Mouse (Mus musculus): ENCODE measurements around the gene Cemip. TPM values are rescaled to one million over a fixed set of nuclear protein-coding genes. Genes with fewer than 3 reads are reported as not detected.

The Cemip gene
- total and polyA plus RNA-seq, 3 experiments = under 0.01 TPM; not detected in 2

DNA sequence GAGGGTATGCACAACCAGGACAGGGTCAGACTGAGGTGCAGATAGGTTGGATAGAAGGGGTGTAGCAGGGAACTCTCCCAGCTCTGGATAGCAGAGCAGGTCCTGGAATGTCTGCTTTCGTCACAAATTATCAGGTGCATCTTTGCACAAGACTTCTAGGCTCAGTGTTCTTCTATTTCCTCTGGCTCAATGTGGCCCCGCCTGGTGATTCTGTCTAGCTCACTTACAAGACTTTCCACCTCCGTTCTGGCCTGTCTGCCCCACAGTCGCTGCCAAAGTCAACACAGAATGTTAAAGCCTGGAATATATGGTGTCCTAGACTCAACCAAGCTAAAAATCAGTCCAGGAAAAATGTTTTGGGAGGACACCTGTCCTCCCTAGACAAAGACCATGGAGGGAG, 57.9 kb downstream of the Cemip start:
- no peaks in the 10 kb centered on the region for H3K36me3 ChIP-seq (replicated peaks in 1 of 2; ENCODE audit: control insufficient read depth in 1 of 2, insufficient read depth in 1 of 2, low read length in 1 of 2)
- peaks cover 23% of the 10 kb centered on the region for H3K27me3 ChIP-seq (replicated peaks)
- H3K79me2 ChIP-seq (replicated peaks; ENCODE audit: control insufficient read depth, extremely low read depth, insufficient read depth, poor library complexity, severe bottlenecking) = no peaks in the 10 kb centered on the region
- dilution Hi-C loops (cut with MboI; ENCODE audit: extremely low pct_ligation_motif_present, extremely low pct_unique_long_range_greater_than_20kb, low sequenced_read_pairs) (no loop called here), in situ Hi-C loops (cut with MboI; ENCODE audit: low pct_ligation_motif_present, low pct_unique_long_range_greater_than_20kb, low sequenced_read_pairs) (no loop called here)
- no peaks in the 10 kb centered on the region for H3K4me1 ChIP-seq (ENCODE audit: control insufficient read depth in 1 of 2, insufficient read depth in 2 of 2)
- H3K4me2 ChIP-seq (ENCODE audit: insufficient read depth, low read depth, poor library complexity, severe bottlenecking) = no peak overlapping the region
- DNase-seq (ENCODE audit: extremely low read depth) = no peak
- no peak overlapping the region for H3K27ac ChIP-seq (ENCODE audit: insufficient read depth, low read depth)
- TF ChIP-seq POLR2AphosphoS2 (IDR thresholded peaks at IDR 0.05; ENCODE audit: low read depth, low read length) (no peak), USF2 (conservative IDR thresholded peaks at IDR 0.05; ENCODE audit: low read depth, low read length) (no peak), IRF4 (IDR thresholded peaks at IDR 0.05; ENCODE audit: low read depth, low read length) (no peak)
- no peak overlapping the region for H3K9ac ChIP-seq (ENCODE audit: insufficient read depth, low read depth)
- no peaks in the 10 kb centered on the region for H3K9me3 ChIP-seq (replicated peaks; ENCODE audit: low read length)
- no peak overlapping the region for H3K4me3 ChIP-seq (replicated peaks in 1 of 3; ENCODE audit: low read depth in 2 of 3, low read length in 2 of 3, poor library complexity in 1 of 3)

DNA sequence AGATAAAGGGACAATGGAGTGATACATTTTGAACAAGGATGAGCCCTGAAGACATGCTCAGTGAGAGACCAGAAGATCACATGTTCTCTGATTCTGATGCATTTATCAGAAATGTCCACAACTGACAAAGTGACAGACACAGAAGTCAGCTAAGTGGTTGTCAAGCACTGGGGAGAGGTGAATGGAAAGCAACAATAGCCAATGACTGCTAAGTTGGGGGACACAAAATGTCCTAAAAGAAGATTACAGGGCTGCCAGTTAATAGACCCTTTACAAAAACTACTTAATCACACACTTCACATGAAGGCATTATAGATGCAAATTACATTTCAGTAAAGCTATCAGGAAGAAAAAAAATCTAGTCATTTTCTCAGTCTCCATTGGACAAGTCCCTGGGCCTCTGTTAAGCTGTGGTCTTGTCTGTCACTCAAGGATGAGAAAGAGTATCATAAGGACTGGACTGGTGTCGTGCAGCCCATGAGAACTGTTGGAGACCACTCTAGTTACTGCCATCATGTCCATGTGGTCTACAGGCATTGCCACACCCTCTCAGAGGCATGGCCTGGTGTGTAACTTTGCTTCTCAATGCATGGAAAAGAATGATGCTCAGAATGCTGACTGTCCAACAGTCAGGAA, 59.2 kb downstream of the Cemip start:
- H3K9me3 ChIP-seq (replicated peaks; ENCODE audit: low read length) = no peaks in the 10 kb centered on the region
- DNase-seq (ENCODE audit: extremely low read depth) = no peak
- H3K79me2 ChIP-seq (replicated peaks; ENCODE audit: control insufficient read depth, extremely low read depth, insufficient read depth, poor library complexity, severe bottlenecking) = no peaks in the 10 kb centered on the region
- no peak for TF ChIP-seq HCFC1 (IDR thresholded peaks at IDR 0.05; ENCODE audit: low read depth, low read length)
- TF ChIP-seq TBP (conservative IDR thresholded peaks at IDR 0.05; ENCODE audit: low read depth, low read length) = no peak
- TF ChIP-seq POLR2A (IDR thresholded peaks at IDR 0.05; ENCODE audit: low read depth, low read length) = no peak
- TF ChIP-seq NRF1 (IDR thresholded peaks at IDR 0.05; ENCODE audit: low read depth, low read length) = no peak
- no peak for TF ChIP-seq GABPA (IDR thresholded peaks at IDR 0.05; ENCODE audit: insufficient replicate concordance, low read depth, low read length)
- no peak for TF ChIP-seq USF1 (IDR thresholded peaks at IDR 0.05; ENCODE audit: low read depth, low read length)
- TF ChIP-seq USF2 (conservative IDR thresholded peaks at IDR 0.05; ENCODE audit: low read depth, low read length) = no peak
- TF ChIP-seq CHD2 (IDR thresholded peaks at IDR 0.05; ENCODE audit: low read length) = no peak
- TF ChIP-seq ETS1 (conservative IDR thresholded peaks at IDR 0.05; ENCODE audit: low read depth, low read length) = no peak
- TF ChIP-seq IRF4 (IDR thresholded peaks at IDR 0.05; ENCODE audit: low read depth, low read length) = no peak
- TF ChIP-seq CHD1 (IDR thresholded peaks at IDR 0.05; ENCODE audit: low read depth, low read length) = no peak
- TF ChIP-seq ELF1 (IDR thresholded peaks at IDR 0.05; ENCODE audit: low read depth, low read length) = no peak
- no peaks in the 10 kb centered on the region for H3K4me1 ChIP-seq (ENCODE audit: control insufficient read depth in 1 of 2, insufficient read depth in 2 of 2)
- in situ Hi-C loops (cut with MboI; ENCODE audit: low pct_ligation_motif_present, low pct_unique_long_range_greater_than_20kb, low sequenced_read_pairs) (no loop called here), dilution Hi-C loops (cut with MboI; ENCODE audit: extremely low pct_ligation_motif_present, extremely low pct_unique_long_range_greater_than_20kb, low sequenced_read_pairs) (no loop called here)
- no peak overlapping the region for H3K4me3 ChIP-seq (replicated peaks in 1 of 3; ENCODE audit: low read depth in 2 of 3, low read length in 2 of 3, poor library complexity in 1 of 3)
- H3K9ac ChIP-seq (ENCODE audit: insufficient read depth, low read depth) = no peak overlapping the region
- no peaks in the 10 kb centered on the region for H3K36me3 ChIP-seq (replicated peaks in 1 of 2; ENCODE audit: control insufficient read depth in 1 of 2, insufficient read depth in 1 of 2, low read length in 1 of 2)
- H3K4me2 ChIP-seq (ENCODE audit: insufficient read depth, low read depth, poor library complexity, severe bottlenecking) = no peak overlapping the region
- no peak overlapping the region for H3K27ac ChIP-seq (ENCODE audit: insufficient read depth, low read depth)
- peaks cover 18% of the 10 kb centered on the region for H3K27me3 ChIP-seq (replicated peaks)

DNA sequence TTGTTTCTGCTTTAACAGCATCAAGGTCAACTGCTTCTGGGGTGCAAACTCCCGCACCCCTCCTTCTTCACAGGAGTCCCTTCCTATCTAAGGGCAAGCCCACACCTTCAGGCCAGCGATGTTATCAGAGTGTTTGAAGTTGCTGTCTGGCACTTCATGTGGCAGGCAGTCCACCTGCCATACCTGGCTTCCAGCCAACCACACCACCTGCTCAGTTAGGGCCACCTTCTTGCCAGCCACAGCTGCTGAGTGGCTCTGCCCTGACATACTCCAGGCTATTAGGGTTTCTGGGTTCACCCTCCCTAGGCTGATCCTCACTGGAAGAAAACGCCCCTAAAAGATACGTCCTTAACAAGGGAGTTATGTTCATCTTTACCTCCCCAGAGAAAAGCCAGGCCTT, 60.2 kb downstream of the Cemip start:
- H3K27ac ChIP-seq (ENCODE audit: insufficient read depth, low read depth) = no peak overlapping the region
- peaks cover 19% of the 10 kb centered on the region for H3K27me3 ChIP-seq (replicated peaks)
- no peaks in the 10 kb centered on the region for H3K79me2 ChIP-seq (replicated peaks; ENCODE audit: control insufficient read depth, extremely low read depth, insufficient read depth, poor library complexity, severe bottlenecking)
- H3K9ac ChIP-seq (ENCODE audit: insufficient read depth, low read depth) = no peak overlapping the region
- DNase-seq (ENCODE audit: extremely low read depth) = no peak
- H3K36me3 ChIP-seq (replicated peaks in 1 of 2; ENCODE audit: control insufficient read depth in 1 of 2, insufficient read depth in 1 of 2, low read length in 1 of 2) = no peaks in the 10 kb centered on the region
- H3K4me1 ChIP-seq (ENCODE audit: control insufficient read depth in 1 of 2, insufficient read depth in 2 of 2) = no peaks in the 10 kb centered on the region
- H3K4me3 ChIP-seq (replicated peaks in 1 of 3; ENCODE audit: low read depth in 2 of 3, low read length in 2 of 3, poor library complexity in 1 of 3) = no peak overlapping the region
- no peaks in the 10 kb centered on the region for H3K9me3 ChIP-seq (replicated peaks; ENCODE audit: low read length)
- dilution Hi-C loops (cut with MboI; ENCODE audit: extremely low pct_ligation_motif_present, extremely low pct_unique_long_range_greater_than_20kb, low sequenced_read_pairs) (no loop called here), in situ Hi-C loops (cut with MboI; ENCODE audit: low pct_ligation_motif_present, low pct_unique_long_range_greater_than_20kb, low sequenced_read_pairs) (no loop called here)
- TF ChIP-seq MXI1 (IDR thresholded peaks at IDR 0.05; ENCODE audit: low read depth, low read length) (no peak), BHLHE40 (IDR thresholded peaks at IDR 0.05; ENCODE audit: low read depth, low read length) (no peak), ZNF384 (IDR thresholded peaks at IDR 0.05; ENCODE audit: low read depth, low read length) (no peak), MEF2A (IDR thresholded peaks at IDR 0.05; ENCODE audit: borderline replicate concordance, low read depth, low read length) (no peak), POLR2AphosphoS2 (IDR thresholded peaks at IDR 0.05; ENCODE audit: low read depth, low read length) (no peak), GABPA (IDR thresholded peaks at IDR 0.05; ENCODE audit: insufficient replicate concordance, low read depth, low read length) (no peak), USF1 (IDR thresholded peaks at IDR 0.05; ENCODE audit: low read depth, low read length) (no peak)
- H3K4me2 ChIP-seq (ENCODE audit: insufficient read depth, low read depth, poor library complexity, severe bottlenecking) = no peak overlapping the region

Data from CH12.LX (cell line).